Mouse (Mus musculus) heart, embryonic 13.5 days (tissue): ENCODE data around the gene Frmd4a. TPM values are rescaled to one million over a fixed set of nuclear protein-coding genes. Genes with fewer than 3 reads are reported as not detected.

Source experiments
- ATAC-seq: fragments of 200-750 bp; cut with Nextera tagmentation; 2 replicates; pipeline ENCODE4 v1.8.0; 2017; ENCODE audit warnings: moderate TSS enrichment; ENCODE audit not compliant: insufficient number of reproducible peaks, low FRiP score, low TSS enrichment; ENCODE audit errors: extremely low read depth
- H3K27ac ChIP-seq: fragments of 300-500 bp; sonication (generic); replicated peaks from 2 replicates; pipeline ENCODE4 v1.5.1; 2015; ENCODE audit warnings: moderate library complexity, mild to moderate bottlenecking, inconsistent platforms
- H3K27me3 ChIP-seq: fragments of 300-500 bp; sonication (generic); replicated peaks from 2 replicates; pipeline ENCODE4 v1.6.1; 2015; ENCODE audit warnings: mild to moderate bottlenecking, inconsistent platforms
- H3K36me3 ChIP-seq: fragments of 300-500 bp; sonication (generic); 2 replicates; pipeline ENCODE4 v1.6.1; 2015; ENCODE audit warnings: mild to moderate bottlenecking, inconsistent platforms
- H3K4me1 ChIP-seq: fragments of 300-500 bp; sonication (generic); 2 replicates; pipeline ENCODE4 v1.6.1; 2015; ENCODE audit warnings: inconsistent platforms
- H3K4me2 ChIP-seq: fragments of 300-500 bp; sonication (generic); 2 replicates; pipeline ENCODE4 v1.6.1; 2015; ENCODE audit warnings: inconsistent platforms, mild to moderate bottlenecking, moderate library complexity
- H3K4me3 ChIP-seq: fragments of 300-500 bp; sonication (generic); 2 replicates; pipeline ENCODE4 v1.5.1; 2015; ENCODE audit warnings: moderate library complexity, mild to moderate bottlenecking, inconsistent platforms
- H3K9ac ChIP-seq: fragments of 300-500 bp; sonication (generic); 2 replicates; pipeline ENCODE4 v1.6.1; 2015; ENCODE audit warnings: inconsistent platforms, mild to moderate bottlenecking, moderate library complexity
- H3K9me3 ChIP-seq: fragments of 300-500 bp; sonication (generic); 2 replicates; pipeline ENCODE4 v1.6.1; 2016; ENCODE audit warnings: inconsistent platforms
- WGBS: fragments of 180-500 bp; shearing (Covaris S2); methylation state at CpG from one replicate; pipeline ENCODE4 v1.1.7; 2015; ENCODE audit warnings: mixed read lengths; 5-methylcytosine and 5-hydroxymethylcytosine counted together
- polyA plus RNA-seq: library from polyadenylated mRNA; unstranded; fragments of >200 nt; fragmentation: Nextera tagmentation; extraction: Ambion mirVana; gene quantifications from 2 replicates; pipeline ENCODE4 v1.2.1, GENCODE M21; 2015

Frmd4a gene
- polyA plus RNA-seq, 1 experiment from 2014 or later, result 15.2 TPM

DNA sequence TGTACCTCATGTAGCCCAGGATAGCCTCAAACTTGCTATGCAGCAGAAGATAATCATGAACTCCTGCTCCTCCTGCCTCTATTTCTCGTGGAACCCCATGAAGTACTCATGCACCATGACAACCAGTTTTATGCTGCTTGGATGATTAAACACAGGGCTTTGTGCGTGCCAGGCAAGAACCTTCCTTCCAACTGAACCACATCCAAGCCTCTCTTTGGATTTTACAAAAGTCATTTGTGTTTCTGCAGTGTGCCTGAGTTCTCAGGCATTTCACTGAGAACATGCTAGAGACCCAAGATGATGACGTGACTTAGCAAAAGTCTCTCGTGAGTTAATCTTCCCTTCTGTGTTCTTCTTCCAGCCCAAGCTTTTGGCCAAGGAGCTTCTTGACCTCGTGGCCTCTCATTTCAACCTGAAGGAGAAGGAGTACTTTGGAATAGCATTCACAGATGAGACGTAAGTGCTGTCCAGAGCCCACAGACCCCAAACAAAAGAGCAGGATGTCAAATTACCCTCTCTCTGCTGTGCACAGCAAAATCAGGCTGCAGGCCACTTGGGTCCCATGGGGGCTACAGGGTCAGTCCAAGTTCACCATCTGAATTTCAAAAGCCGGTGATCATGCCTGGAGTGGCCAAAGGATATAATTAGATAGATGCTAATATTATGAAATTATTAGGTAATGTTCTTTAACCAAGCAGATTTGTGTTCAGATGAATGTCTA is 455.4 kb downstream of the Frmd4a start:
- Histone ChIP-seq H3K4me2 (no peak overlapping the region), H3K9ac (no peak overlapping the region), H3K27me3 (no peaks in the 10 kb centered on the region), H3K27ac (0 out of 2 replicates have a peak overlapping the region, but pooled peaks have one; percentile 7), H3K4me1 (peaks cover 48% of the 10 kb centered on the region), H3K36me3 (peaks cover 22% of the 10 kb centered on the region), H3K9me3 (peaks cover 15% of the 10 kb centered on the region; the same call in 1 of the 2 replicates), H3K4me3 (no peak overlapping the region)
- no peak for ATAC-seq
- 60% methylated on average over 7 of the region's 7 CpGs for WGBS

DNA sequence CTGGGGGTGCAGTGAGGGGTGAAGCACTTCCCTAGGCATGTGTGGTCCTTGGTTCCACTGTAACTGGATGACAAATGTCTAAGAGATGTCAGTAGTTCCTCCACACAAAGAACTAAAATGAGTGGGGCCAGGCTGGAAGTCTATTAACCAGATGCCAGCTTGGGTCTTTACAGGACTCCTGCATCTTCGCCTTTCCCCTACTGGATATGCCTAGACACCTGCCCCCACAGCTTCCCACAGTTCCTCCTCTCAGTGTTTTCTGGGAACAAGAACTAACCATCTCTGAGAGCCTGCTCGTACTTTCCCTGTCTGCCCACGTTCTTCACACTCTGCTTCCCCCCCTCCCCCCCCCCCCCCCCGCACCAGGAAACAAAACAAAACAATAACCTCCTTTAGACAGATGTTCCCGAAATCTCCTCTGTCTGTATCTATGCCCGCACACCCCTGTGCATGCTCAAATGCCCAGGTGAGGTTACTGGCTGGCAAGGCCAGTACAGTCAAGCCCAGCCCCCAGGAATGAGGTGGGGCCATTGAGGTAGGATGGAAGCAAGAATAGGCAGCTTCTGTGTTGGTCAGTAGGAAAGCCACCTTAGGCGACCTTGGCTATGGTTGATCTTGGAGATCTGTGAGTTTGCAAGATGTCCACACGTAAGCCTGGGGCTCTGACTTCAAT is 456.5 kb downstream of the Frmd4a start:
- no peaks in the 10 kb centered on the region for H3K27me3 ChIP-seq
- H3K4me3 ChIP-seq, result no peak overlapping the region
- H3K9me3 ChIP-seq, result peaks cover 8% of the 10 kb centered on the region; the same call in 1 of the 2 replicates
- peaks cover 49% of the 10 kb centered on the region for H3K4me1 ChIP-seq
- 75% methylated on average over 7 of the region's 8 CpGs for WGBS
- H3K36me3 ChIP-seq, result peaks cover 14% of the 10 kb centered on the region
- ATAC-seq, result no peak
- H3K4me2 ChIP-seq, result no peak overlapping the region
- no peak overlapping the region for H3K9ac ChIP-seq
- H3K27ac ChIP-seq, result peak overlapping the region; percentile 64

DNA sequence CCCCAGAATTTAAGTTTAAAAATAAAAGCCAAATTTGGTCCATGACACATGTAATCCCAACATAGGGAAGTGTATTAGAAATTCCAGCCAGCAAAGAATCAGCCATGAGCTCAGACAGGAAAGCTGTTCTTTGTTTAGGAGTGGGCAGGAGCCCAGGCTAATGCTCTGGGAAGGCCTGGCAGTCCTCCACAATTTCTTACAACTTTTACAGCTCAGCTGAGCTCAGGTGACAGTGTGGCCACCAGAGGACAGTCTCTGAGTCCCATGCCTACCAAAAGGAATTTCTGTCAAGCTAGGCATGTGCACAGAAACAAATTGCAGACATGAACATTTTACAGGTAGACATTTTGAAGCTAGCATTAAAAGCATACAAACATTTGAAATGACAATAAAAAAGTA is 457.0 kb downstream of the Frmd4a start:
- H3K4me2 ChIP-seq, result no peak overlapping the region
- H3K9ac ChIP-seq, result no peak overlapping the region
- ATAC-seq, result no peak
- 0 out of 2 replicates have a peak, but pooled peaks cover 3% of the 10 kb centered on the region for H3K9me3 ChIP-seq
- peaks cover 49% of the 10 kb centered on the region for H3K4me1 ChIP-seq
- no peak overlapping the region for H3K4me3 ChIP-seq
- no peaks in the 10 kb centered on the region for H3K27me3 ChIP-seq
- H3K36me3 ChIP-seq, result 0 out of 2 replicates have a peak, but pooled peaks cover 12% of the 10 kb centered on the region
- peak overlapping the region; percentile 64 for H3K27ac ChIP-seq

DNA sequence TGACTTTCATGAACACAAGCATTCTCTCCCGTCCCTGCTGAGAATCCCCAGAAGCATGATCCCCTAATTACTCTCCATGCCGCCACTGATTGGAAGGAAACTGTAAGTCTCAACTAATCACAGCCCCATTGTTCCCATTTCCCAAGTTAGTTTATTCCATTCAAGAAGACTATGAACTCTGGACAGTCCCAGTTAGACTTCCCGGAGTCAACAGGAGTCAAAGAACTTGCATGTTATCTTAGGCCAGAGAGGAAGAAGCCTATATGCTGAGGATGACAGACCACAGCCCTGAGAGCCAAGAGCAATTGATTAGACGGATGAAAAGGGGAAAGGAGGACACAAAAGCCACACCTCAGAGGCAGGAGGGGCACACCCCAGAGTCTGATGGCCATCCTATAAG is 458.5 kb downstream of the Frmd4a start:
- no peak for ATAC-seq
- H3K27ac ChIP-seq, result peak overlapping the region; percentile 64
- no peak overlapping the region for H3K4me2 ChIP-seq
- 0 out of 2 replicates have a peak, but pooled peaks cover 5% of the 10 kb centered on the region for H3K36me3 ChIP-seq
- 49% methylated on average over 4 of the region's 4 CpGs for WGBS
- no peak overlapping the region for H3K9ac ChIP-seq
- H3K4me1 ChIP-seq, result peaks cover 57% of the 10 kb centered on the region
- no peak overlapping the region for H3K4me3 ChIP-seq
- no peaks in the 10 kb centered on the region for H3K9me3 ChIP-seq
- no peaks in the 10 kb centered on the region for H3K27me3 ChIP-seq

DNA sequence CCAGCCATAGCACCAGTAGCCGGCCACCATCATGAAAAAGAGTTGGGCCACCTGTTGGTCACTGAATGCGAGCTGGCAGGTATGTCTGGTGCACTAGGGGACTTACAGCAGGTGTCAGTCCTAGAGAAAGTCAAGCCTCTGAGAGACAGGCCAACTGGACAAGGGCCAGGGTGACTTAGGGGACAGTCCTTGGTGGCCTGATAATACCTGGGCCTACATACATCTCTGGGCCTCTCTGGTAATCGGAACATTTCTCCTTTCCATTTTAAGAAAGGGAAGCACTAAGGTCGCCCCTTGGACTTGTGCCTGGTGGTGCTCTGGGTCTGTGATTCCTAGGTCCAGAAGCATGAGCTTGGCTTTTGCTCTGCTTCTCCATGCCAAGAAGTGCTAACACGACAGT is 459.1 kb downstream of the Frmd4a start:
- Histone ChIP-seq H3K27me3 (no peaks in the 10 kb centered on the region), H3K4me1 (peaks cover 62% of the 10 kb centered on the region), H3K9me3 (no peaks in the 10 kb centered on the region), H3K4me2 (no peak overlapping the region), H3K27ac (0 out of 2 replicates have a peak overlapping the region, but pooled peaks have one; percentile 6), H3K4me3 (no peak overlapping the region), H3K36me3 (0 out of 2 replicates have a peak, but pooled peaks cover 3% of the 10 kb centered on the region), H3K9ac (no peak overlapping the region)
- no peak for ATAC-seq
- WGBS, result 64% methylated on average over 5 of the region's 5 CpGs

DNA sequence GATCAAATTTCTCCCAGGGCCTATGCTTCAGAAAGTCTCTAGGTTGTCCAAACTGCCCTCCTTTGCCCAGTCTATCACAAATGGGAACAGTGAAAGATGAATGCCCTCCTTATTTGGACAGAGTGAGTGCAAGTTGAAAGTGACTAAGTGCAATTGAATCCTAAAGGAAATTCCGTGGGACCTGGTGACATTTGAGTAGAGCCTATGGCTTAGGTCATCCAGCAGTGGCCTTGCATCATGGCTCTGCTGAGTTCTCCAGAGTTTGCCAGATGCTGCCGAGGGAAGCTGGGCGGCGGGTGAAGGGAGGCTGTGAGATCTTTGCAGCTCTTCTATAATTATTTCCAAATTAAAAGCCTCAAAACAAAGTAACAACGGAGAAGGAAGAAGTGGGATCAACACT is 459.8 kb downstream of the Frmd4a start:
- Histone ChIP-seq H3K9me3 (no peaks in the 10 kb centered on the region), H3K36me3 (0 out of 2 replicates have a peak, but pooled peaks cover 3% of the 10 kb centered on the region), H3K27me3 (no peaks in the 10 kb centered on the region), H3K4me3 (no peak overlapping the region), H3K4me1 (peaks cover 57% of the 10 kb centered on the region), H3K9ac (no peak overlapping the region; the same call in 1 of the 2 replicates), H3K27ac (no peak overlapping the region), H3K4me2 (no peak overlapping the region)
- ATAC-seq, result no peak
- WGBS, result 63% methylated on average over 5 of the region's 5 CpGs

DNA sequence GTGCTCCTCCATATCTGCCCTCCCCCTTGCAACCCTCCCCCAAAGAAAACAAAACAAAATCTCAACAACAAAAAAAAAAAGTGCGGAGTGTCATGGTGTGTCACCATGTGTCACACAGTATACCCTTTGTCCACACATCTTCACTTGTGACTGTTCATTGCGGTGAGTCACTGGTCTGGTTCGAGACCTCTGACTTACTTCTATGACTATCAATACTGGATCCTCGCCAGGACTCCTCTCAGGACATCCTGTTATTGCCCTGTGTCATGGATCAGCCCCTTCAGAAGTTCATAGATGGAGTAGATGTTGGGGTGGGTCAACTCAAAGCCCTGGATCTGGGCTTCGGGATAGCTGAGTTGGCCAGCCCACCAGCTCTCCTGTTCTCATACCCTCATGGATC is 462.7 kb downstream of the Frmd4a start:
- Histone ChIP-seq H3K4me3 (no peak overlapping the region), H3K9ac (no peak overlapping the region), H3K4me2 (no peak overlapping the region), H3K4me1 (peaks cover 33% of the 10 kb centered on the region), H3K36me3 (peaks cover 8% of the 10 kb centered on the region; the same call in 1 of the 2 replicates), H3K27me3 (no peaks in the 10 kb centered on the region), H3K9me3 (no peaks in the 10 kb centered on the region), H3K27ac (no peak overlapping the region)
- ATAC-seq, result no peak
- WGBS, result 72% methylated on average over 5 of the region's 5 CpGs

DNA sequence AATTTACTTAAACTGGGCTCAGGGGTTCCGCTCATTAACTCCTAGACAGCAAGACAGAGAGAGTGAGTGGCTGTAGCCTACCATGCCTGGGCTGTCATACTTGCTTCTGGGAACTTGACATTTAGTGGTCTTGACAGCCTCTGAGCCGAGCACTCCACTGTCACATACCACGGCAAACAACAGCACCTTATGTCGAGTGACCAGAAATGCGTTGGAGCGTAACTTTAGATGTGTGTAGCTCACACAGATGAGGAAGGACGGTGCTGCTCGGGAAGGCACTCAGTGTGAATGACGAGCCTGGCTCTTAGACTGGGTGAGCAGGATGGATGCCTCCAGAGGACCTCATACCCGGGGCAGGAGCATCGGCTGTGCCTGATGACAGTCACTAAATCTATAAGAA is 463.6 kb downstream of the Frmd4a start:
- H3K9ac ChIP-seq, result no peak overlapping the region
- H3K27ac ChIP-seq, result no peak overlapping the region
- H3K9me3 ChIP-seq, result no peaks in the 10 kb centered on the region
- ATAC-seq, result peak; percentile 33; the same call in 1 of the 2 replicates
- H3K4me1 ChIP-seq, result peaks cover 31% of the 10 kb centered on the region
- H3K27me3 ChIP-seq, result no peaks in the 10 kb centered on the region
- H3K4me2 ChIP-seq, result no peak overlapping the region
- H3K36me3 ChIP-seq, result peaks cover 16% of the 10 kb centered on the region; the same call in 1 of the 2 replicates
- no peak overlapping the region for H3K4me3 ChIP-seq
- 49% methylated on average over 11 of the region's 11 CpGs for WGBS

DNA sequence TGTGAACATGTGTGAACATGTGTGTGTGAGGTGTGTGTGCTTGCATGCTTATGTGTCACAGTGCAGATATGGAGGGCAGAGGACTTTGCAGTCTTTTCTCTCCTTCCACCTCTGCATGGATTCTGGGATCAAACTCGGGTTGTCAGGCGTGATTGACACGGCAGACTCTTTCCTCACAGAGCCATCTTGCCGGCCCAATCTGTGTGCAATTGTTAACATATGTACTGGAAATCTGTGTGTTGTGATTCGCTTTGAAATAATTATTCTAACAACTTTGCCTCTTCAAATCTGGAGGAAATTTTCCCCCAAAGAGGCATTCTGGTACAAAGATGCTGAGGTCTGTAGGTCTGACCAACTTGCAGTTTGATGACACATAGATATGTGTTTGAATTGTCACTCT is 468.7 kb downstream of the Frmd4a start:
- Histone ChIP-seq H3K4me3 (no peak overlapping the region), H3K9me3 (no peaks in the 10 kb centered on the region), H3K9ac (no peak overlapping the region), H3K4me1 (peaks cover 21% of the 10 kb centered on the region), H3K36me3 (peaks cover 21% of the 10 kb centered on the region), H3K27me3 (no peaks in the 10 kb centered on the region), H3K27ac (no peak overlapping the region), H3K4me2 (no peak overlapping the region)
- no peak for ATAC-seq
- WGBS, result 88% methylated on average over 5 of the region's 5 CpGs

DNA sequence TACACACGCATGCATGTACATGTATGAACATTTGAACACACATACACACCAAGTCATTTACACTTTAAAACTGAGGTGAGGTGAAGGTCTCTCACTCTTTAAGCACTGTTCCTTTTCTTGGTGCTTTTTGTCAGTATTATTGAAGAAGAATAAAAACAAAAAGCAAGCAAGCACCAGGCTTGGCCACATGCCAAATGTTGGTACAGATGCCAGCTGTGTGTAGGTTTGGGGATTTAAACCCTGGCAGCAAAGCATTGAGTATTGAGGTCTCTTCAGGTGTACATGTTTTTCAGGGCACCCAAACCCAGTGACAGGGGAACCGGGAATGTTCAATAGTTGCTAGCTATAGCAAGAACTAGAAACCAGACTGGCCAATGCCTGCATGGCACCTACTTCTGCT is 469.8 kb downstream of the Frmd4a start:
- WGBS, result 84% methylated on average over 2 of the region's 2 CpGs
- ATAC-seq, result no peak
- Histone ChIP-seq H3K27ac (no peak overlapping the region), H3K9ac (no peak overlapping the region), H3K36me3 (peaks cover 21% of the 10 kb centered on the region), H3K4me1 (peaks cover 29% of the 10 kb centered on the region), H3K4me2 (no peak overlapping the region), H3K9me3 (no peaks in the 10 kb centered on the region), H3K4me3 (no peak overlapping the region), H3K27me3 (no peaks in the 10 kb centered on the region)

DNA sequence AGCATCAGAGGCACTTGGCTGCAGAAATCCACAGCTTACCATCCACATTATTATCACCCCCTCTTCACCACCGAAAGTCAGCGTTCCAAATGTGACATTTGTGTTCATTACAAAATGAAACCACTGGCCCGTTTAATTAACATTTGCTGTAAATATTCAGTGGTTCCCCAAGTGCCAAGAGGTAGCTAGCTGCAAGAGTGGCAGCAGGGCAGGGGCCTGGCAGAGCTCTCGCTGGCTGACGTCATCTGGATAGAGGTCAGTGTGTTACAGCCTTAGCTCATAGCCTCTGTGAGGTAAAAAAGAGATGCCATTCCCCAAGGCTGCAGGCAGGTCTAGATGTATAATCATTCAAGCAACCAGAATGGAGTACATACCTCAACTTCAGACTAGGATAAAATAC is 473.3 kb downstream of the Frmd4a start:
- Histone ChIP-seq H3K4me2 (no peak overlapping the region), H3K4me1 (peaks cover 57% of the 10 kb centered on the region), H3K9ac (no peak overlapping the region), H3K9me3 (no peaks in the 10 kb centered on the region), H3K27me3 (no peaks in the 10 kb centered on the region), H3K4me3 (no peak overlapping the region), H3K27ac (no peak overlapping the region), H3K36me3 (peaks cover 10% of the 10 kb centered on the region)
- 58% methylated on average over 5 of the region's 5 CpGs for WGBS
- ATAC-seq, result no peak
